Mouse (Mus musculus): ENCODE measurements around the gene Maea. TPM values are rescaled to one million over a fixed set of nuclear protein-coding genes. Genes with fewer than 3 reads are reported as not detected.

The Maea gene
- total RNA-seq, 2 experiments from 2014 or later = 93.7 to 97.5 TPM

GRCm38 (mm10) chr5:33342821-33343220, 7.5 kb downstream of the Maea start:
- Histone ChIP-seq H3K27ac (peak overlapping the region; percentile 20; the same call in 1 of the 2 replicates), H3K4me3 (no peak overlapping the region)
- no peak for DNase-seq (ENCODE audit: low spot score in 2 of 2)
- no peak for TF ChIP-seq CTCF (conservative IDR thresholded peaks at IDR 0.05)

- no peak for DNase-seq (ENCODE audit: low spot score in 2 of 2)
- TF ChIP-seq CTCF (conservative IDR thresholded peaks at IDR 0.05) = no peak
- peak overlapping the region; percentile 20; the same call in 1 of the 2 replicates for H3K27ac ChIP-seq
- H3K4me3 ChIP-seq = no peak overlapping the region
Observed at GRCm38 (mm10) chr5:33343571-33343970, 8.3 kb downstream of the Maea start.

DNA sequence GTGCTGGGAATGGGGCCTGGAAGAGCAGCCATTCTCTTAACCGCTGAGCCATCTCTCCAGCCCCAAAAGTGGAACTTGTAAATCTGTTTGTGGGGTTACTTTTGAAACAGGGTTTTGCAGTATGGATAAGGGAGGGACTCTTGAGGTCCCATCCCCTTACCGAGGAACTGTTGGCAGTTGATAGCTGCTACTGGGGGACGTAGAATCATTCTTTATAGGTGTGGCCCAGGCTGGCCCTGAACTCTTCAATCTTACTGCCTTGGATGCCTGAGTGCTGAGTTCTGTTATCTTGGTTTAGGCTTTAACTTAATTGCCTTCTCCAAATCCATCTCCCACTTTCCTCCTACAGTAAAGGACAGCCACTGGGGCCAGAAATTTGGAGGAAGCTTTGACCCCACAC, 8.8 kb downstream of the Maea start:
- Histone ChIP-seq H3K4me3 (no peak overlapping the region), H3K27ac (no peak overlapping the region)
- no peak for TF ChIP-seq CTCF (conservative IDR thresholded peaks at IDR 0.05)
- DNase-seq (ENCODE audit: low spot score in 2 of 2) = no peak

DNA sequence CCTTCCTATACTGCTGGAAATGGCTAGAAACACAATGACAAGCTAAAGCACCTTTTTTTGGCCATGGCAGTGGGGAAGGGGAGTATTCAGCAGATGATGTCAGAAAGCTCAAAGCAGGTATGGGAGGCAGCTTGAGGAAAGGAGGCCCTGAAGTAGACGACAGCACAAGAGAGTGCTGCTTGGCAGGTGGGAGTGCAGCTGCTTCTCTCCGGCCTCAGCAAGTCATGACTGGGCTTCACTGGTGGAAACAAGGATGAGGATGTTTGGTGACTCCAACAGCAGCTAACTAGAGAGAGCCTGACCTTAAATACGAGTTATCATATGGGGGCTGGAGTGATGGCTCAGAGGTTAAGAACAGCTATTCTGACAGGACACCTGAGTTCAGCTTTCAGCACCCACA, 12.3 kb downstream of the Maea start:
- no peak for DNase-seq (ENCODE audit: low spot score in 2 of 2)
- TF ChIP-seq CTCF (conservative IDR thresholded peaks at IDR 0.05) = no peak
- Histone ChIP-seq H3K27ac (no peak overlapping the region), H3K4me3 (no peak overlapping the region)

- no peak for TF ChIP-seq CTCF (conservative IDR thresholded peaks at IDR 0.05)
- Histone ChIP-seq H3K27ac (no peak overlapping the region), H3K4me3 (no peak overlapping the region)
- no peak for DNase-seq (ENCODE audit: low spot score in 2 of 2)
Observed at GRCm38 (mm10) chr5:33349205-33349604, 13.9 kb downstream of the Maea start.

DNA sequence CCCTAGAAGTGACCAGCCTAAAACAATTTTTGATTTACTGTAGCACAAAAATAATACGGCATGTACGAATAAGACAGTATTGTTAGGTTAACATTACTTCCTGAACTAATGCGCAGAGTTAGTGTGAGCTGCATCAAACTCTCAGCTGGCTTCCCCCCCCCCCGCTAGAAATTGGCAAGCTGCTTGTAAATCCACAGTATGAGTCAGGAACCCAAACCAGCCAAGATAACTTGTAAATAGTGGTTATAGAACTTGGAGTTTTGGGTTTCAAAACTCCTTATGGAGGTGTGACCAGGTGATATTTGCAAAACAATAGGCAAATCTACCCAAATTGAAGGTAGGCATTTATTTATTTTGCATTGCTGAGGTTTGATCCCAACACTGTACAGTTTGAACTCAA, 14.4 kb downstream of the Maea start:
- DNase-seq (ENCODE audit: low spot score in 2 of 2) = no peak
- TF ChIP-seq CTCF (conservative IDR thresholded peaks at IDR 0.05) = no peak
- no peak overlapping the region for H3K27ac ChIP-seq
- no peak overlapping the region for H3K4me3 ChIP-seq

- Histone ChIP-seq H3K4me3 (no peak overlapping the region), H3K27ac (no peak overlapping the region)
- no peak for DNase-seq (ENCODE audit: low spot score in 2 of 2)
- no peak for TF ChIP-seq CTCF (conservative IDR thresholded peaks at IDR 0.05)
Observed at GRCm38 (mm10) chr5:33351556-33352272, 16.4 kb downstream of the Maea start.

DNA sequence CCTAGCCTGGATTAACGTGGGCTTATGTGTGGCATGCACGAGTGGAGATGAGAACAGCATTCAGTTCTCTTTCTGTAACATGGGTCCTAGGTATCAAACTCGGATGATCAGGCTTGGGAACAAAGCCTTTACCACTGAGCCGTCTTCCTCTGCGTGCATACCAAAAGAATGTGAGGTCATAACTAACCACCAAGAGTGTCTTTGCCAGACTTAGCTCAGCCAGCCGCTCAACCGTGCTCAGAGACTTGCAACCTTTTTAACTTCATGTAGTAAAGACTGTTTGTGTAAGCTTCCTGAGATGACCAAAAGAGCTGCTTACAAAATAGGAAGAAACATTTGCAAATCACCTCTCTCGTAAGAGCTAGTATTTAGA, 16.9 kb downstream of the Maea start:
- DNase-seq (ENCODE audit: low spot score in 2 of 2) = no peak
- Histone ChIP-seq H3K27ac (no peak overlapping the region), H3K4me3 (no peak overlapping the region)
- no peak for TF ChIP-seq CTCF (conservative IDR thresholded peaks at IDR 0.05)

DNA sequence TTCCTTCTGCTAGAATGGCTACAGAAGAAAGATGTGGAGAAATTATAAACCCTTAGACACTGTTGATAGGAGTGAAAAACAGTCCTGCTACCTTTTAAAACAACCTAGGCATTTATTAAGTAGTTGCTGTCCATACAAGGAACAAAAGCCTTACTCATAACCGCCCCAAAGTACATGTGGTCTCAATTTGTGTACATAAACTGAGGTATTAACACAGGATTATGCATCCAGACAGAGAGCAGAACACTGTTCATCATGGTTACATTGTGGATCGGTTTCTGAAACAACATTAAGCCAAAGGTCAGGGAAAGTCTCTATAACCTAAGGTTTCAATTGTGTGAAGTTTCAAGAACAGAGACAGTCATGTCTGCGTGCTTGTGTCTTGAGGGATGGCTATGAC, 17.7 kb downstream of the Maea start:
- no peak overlapping the region for H3K4me3 ChIP-seq
- no peak for TF ChIP-seq CTCF (conservative IDR thresholded peaks at IDR 0.05)
- no peak for DNase-seq (ENCODE audit: low spot score in 2 of 2)
- H3K27ac ChIP-seq = no peak overlapping the region

DNA sequence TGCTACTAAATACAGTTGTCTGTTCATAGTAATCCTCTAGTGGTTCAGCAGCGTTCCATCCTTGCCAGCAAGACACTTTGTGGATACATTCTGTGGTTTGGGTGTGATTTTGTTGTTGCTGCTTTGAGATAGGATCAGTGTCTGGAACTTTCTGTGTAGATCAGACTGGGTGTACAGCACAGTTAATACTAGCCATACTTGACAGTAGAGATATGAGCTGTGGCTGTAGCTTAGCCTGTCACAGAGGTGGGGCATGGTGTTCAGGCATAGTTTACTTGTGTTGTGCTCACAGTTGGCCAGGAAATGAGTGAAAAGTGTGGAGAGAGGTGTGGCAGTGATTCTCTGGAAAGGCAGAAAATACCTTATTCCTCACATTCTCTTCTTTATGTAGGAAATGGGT, 22.2 kb downstream of the Maea start:
- no peak overlapping the region for H3K4me3 ChIP-seq
- TF ChIP-seq CTCF (conservative IDR thresholded peaks at IDR 0.05) = no peak
- DNase-seq (ENCODE audit: low spot score in 2 of 2) = no peak
- no peak overlapping the region for H3K27ac ChIP-seq

GRCm38 (mm10) chr5:33358467-33358866, 23.2 kb downstream of the Maea start:
- TF ChIP-seq CTCF (conservative IDR thresholded peaks at IDR 0.05) = no peak
- no peak for DNase-seq (ENCODE audit: low spot score in 2 of 2)
- H3K4me3 ChIP-seq = no peak overlapping the region

DNA sequence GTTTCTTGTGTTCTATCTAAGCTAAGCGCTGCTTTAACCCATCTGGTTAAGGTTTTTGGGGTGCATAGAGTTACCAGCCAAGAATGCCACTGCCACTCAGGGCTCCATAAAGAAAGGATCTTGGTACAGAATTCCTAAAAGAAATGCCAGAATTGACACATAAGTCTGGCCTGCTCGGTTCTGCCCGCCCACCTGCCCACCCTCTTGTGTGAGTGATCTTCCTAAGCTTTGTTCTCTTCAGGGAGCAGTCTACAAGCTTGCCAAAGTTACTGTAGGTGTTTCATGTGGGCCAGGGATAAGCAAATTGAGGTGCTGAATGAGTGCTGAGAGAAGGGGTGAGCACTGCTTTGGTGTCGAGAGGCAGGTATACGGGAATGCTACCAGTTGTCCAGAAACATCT, 28.0 kb downstream of the Maea start:
- DNase-seq (ENCODE audit: low spot score in 2 of 2) = no peak
- no peak for TF ChIP-seq CTCF (conservative IDR thresholded peaks at IDR 0.05)

More at GRCm38 (mm10) chr5:33358467-33358866, 23.2 kb downstream of the Maea start:
- peak overlapping the region; percentile 32; the same call in 1 of the 2 replicates for H3K27ac ChIP-seq

DNA sequence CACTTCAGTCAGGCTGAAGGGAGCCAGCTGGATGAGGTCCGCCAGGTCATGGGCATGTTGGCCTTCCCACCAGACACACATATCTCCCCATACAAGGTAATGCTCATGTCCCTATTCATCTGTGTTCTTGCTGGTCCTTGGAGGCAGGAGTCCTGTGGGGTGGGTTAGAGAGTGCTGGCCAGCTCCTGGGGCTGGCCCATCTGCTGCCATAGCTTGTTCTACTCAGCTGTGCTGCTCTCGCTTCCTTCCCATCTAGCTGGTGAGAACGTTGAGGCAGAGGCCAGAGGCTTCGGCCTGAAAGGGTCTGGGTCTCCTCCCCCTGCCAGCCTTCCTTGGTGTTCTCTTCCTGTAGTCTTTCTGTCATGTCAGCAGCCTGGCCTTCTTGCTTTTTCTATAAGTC, 33.3 kb downstream of the Maea start:
- DNase-seq (ENCODE audit: low spot score in 2 of 2) = no peak
- no peak for TF ChIP-seq CTCF (conservative IDR thresholded peaks at IDR 0.05)
- no peak overlapping the region for H3K4me3 ChIP-seq
- no peak overlapping the region for H3K27ac ChIP-seq

More for the DNA sequence above, 28.0 kb downstream of the Maea start:
- H3K27ac ChIP-seq = no peak overlapping the region
- no peak overlapping the region for H3K4me3 ChIP-seq

DNA sequence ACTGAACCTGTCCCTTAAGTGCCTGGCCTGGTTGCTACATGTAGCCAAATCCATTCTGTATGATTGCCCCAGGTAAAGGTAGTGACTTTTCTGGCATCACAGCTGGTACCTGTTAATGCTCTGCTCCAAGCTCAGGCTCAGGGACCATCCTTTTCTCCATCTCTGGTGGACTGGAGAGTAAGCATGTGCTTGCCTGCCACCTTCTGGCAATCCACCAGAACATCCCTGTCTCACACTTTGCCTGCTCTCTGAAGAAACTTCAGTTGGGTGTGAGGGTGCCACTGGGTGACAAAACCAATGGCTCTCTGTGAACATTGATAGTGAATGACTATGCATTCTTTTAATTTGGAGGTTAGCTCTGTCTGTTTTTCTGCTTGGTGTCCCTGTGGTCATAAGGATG, 35.8 kb downstream of the Maea start:
- TF ChIP-seq CTCF (conservative IDR thresholded peaks at IDR 0.05) = peak; percentile 66
- DNase-seq (ENCODE audit: low spot score in 2 of 2) = no peak
- Histone ChIP-seq H3K27ac (no peak overlapping the region), H3K4me3 (no peak overlapping the region)
